Mouse (Mus musculus) thymus, adult 2 months (tissue): ENCODE results near the gene Lrrc27. TPM values are rescaled to one million over a fixed set of nuclear protein-coding genes. Genes with fewer than 3 reads are reported as not detected.

Experiments used
- DNase-seq: peaks from one replicate; pipeline ENCODE4 v3.0.0; 2021
- H3K27ac ChIP-seq: fragments of 200-500 bp; 2 replicates; pipeline ENCODE4 v1.5.1; 2012; ENCODE audit warnings: low read length, control low read depth; ENCODE audit not compliant: control insufficient read depth, insufficient read depth
- H3K27me3 ChIP-seq: fragments of 200-500 bp; 2 replicates; pipeline ENCODE4 v1.6.1; 2012; ENCODE audit warnings: mild to moderate bottlenecking, low read length, moderate library complexity, mixed read lengths; ENCODE audit not compliant: control insufficient read depth, insufficient read depth
- H3K36me3 ChIP-seq: fragments of 200-500 bp; 2 replicates; pipeline ENCODE4 v1.6.1; 2012; ENCODE audit warnings: mild to moderate bottlenecking, low read length, moderate library complexity; ENCODE audit not compliant: control insufficient read depth, insufficient read depth
- H3K4me1 ChIP-seq: fragments of 200-500 bp; replicated peaks from 2 replicates; pipeline ENCODE4 v1.6.1; 2012; ENCODE audit warnings: low read length; ENCODE audit not compliant: control insufficient read depth, insufficient read depth
- H3K4me3 ChIP-seq: fragments of 200-500 bp; 2 replicates; pipeline ENCODE4 v1.5.1; 2012; ENCODE audit warnings: mild to moderate bottlenecking, low read length, control low read depth, moderate library complexity; ENCODE audit not compliant: control insufficient read depth, insufficient read depth
- CTCF ChIP-seq: fragments of 200-500 bp; IDR thresholded peaks from 2 replicates; pipeline ENCODE4 v1.5.1; 2012; ENCODE audit warnings: mild to moderate bottlenecking, control low read depth, low read length, moderate library complexity, borderline replicate concordance; ENCODE audit not compliant: control insufficient read depth, poor library complexity, insufficient read depth; ENCODE audit errors: extremely low read depth
- POLR2A ChIP-seq: fragments of 200-500 bp; IDR thresholded peaks from 2 replicates; pipeline ENCODE4 v1.6.1; 2012; ENCODE audit warnings: mild to moderate bottlenecking, low read length, control low read depth, moderate library complexity; ENCODE audit not compliant: control insufficient read depth, poor library complexity, insufficient read depth; ENCODE audit errors: extremely low read depth
- WGBS: fragments of 180-500 bp; shearing (Covaris S2); methylation state at CpG from one replicate; pipeline ENCODE4 v1.1.7; 2018; 5-methylcytosine and 5-hydroxymethylcytosine counted together
- polyA plus RNA-seq: library from polyadenylated mRNA; depleted of rRNA; stranded (reverse); fragments of >200 nt; gene quantifications from 2 replicates; pipeline ENCODE4 v1.2.3, GENCODE M21; 2012; rRNA removed

Gene Lrrc27
- polyA plus RNA-seq, 1 experiment: 3.9 TPM

- no peaks in the 10 kb centered on the region for H3K4me1 ChIP-seq
These were observed 72.6 kb downstream of the Lrrc27 start for GRCm38 (mm10) chr7:139285295-139285943.

GRCm38 (mm10) chr7:139288540-139288939, 75.8 kb downstream of the Lrrc27 start:
- no peak for DNase-seq
- 96% methylated on average over 7 of the region's 7 CpGs for WGBS
- TF ChIP-seq POLR2A: no peak
- TF ChIP-seq CTCF: no peak
- Histone ChIP-seq H3K27me3 (no peaks in the 10 kb centered on the region), H3K27ac (no peak overlapping the region), H3K4me1 (no peaks in the 10 kb centered on the region), H3K4me3 (no peak overlapping the region), H3K36me3 (no peaks in the 10 kb centered on the region)

More at GRCm38 (mm10) chr7:139285295-139285943, 72.6 kb downstream of the Lrrc27 start:
- TF ChIP-seq POLR2A: no peak
- TF ChIP-seq CTCF: no peak
- no peaks in the 10 kb centered on the region for H3K36me3 ChIP-seq
- H3K4me3 ChIP-seq: no peak overlapping the region
- no peak overlapping the region for H3K27ac ChIP-seq
- DNase-seq: no peak
- no peaks in the 10 kb centered on the region for H3K27me3 ChIP-seq
- whole genome bisulfite sequencing: 94% methylated on average over 16 of the region's 16 CpGs

Other genes with a start within 250 kb of the Lrrc27 start
- gene Dpysl4, start 127.0 kb upstream of the Lrrc27 start, polyA plus RNA-seq: 0.11 and 0.84 TPM in 2 replicates
- gene Stk32c, start 319 bp downstream of the Lrrc27 start, polyA plus RNA-seq: 1.3 and 1.7 TPM in 2 replicates
- 6.3 and 7.4 TPM in 2 replicates for gene Pwwp2b, start 35.5 kb downstream of the Lrrc27 start, polyA plus RNA-seq
- 15.8 and 17.9 TPM in 2 replicates for gene Inpp5a, start 176.1 kb downstream of the Lrrc27 start, polyA plus RNA-seq